Mouse (Mus musculus) heart, postnatal 14 days (tissue): ENCODE results near the gene 1700056E22Rik. TPM values are rescaled to one million over a fixed set of nuclear protein-coding genes. Genes with fewer than 3 reads are reported as not detected.

Source experiments
- DNase-seq, 2 experiments: peaks; one replicate each; pipeline ENCODE4 v3.0.0; 2021 to 2022
- intact Hi-C: fragments of 180-260 bp; cut with DNase I; formaldehyde crosslinking; loops from one replicate; pipeline ENCODE4 v1.15.1; 2025
- total RNA-seq, 2 experiments: library from RNA; stranded (reverse); gene quantifications; 2 replicates each; pipeline ENCODE4 v1.2.3; 2021

1700056E22Rik gene
- total RNA-seq, 2 experiments from 2014 or later, result 0.68 to 0.74 TPM

GRCm38 (mm10) chr1:184025079-184025478 is 9.0 kb downstream of the 1700056E22Rik start:
- intact Hi-C loops, result no loop called here
- no peak for DNase-seq

- no peak for DNase-seq
- intact Hi-C loops, result no loop called here
These were observed 9.5 kb downstream of the 1700056E22Rik start for GRCm38 (mm10) chr1:184024631-184025030.

- no peak for DNase-seq
- intact Hi-C loops, result no loop called here
These were observed 10.1 kb downstream of the 1700056E22Rik start for GRCm38 (mm10) chr1:184023971-184024370.

- intact Hi-C loops, result no loop called here
These were observed 14.4 kb downstream of the 1700056E22Rik start for GRCm38 (mm10) chr1:184019722-184020107.

GRCm38 (mm10) chr1:184019042-184019721 is 14.9 kb downstream of the 1700056E22Rik start:
- DNase-seq, result no peak
- intact Hi-C loops, result no loop called here

More at GRCm38 (mm10) chr1:184019722-184020107, 14.4 kb downstream of the 1700056E22Rik start:
- DNase-seq, result no peak

GRCm38 (mm10) chr1:184017606-184018005 is 16.5 kb downstream of the 1700056E22Rik start:
- intact Hi-C loops, result no loop called here
- no peak for DNase-seq

GRCm38 (mm10) chr1:184015995-184016730 is 17.9 kb downstream of the 1700056E22Rik start:
- intact Hi-C loops, result no loop called here
- no peak for DNase-seq

- no peak for DNase-seq
- intact Hi-C loops, result no loop called here
These were observed 20.0 kb downstream of the 1700056E22Rik start for GRCm38 (mm10) chr1:184014091-184014490.

GRCm38 (mm10) chr1:184013106-184013505 is 21.0 kb downstream of the 1700056E22Rik start, which contains the start of gene Dusp10:
Dusp10 (plus strand) TSS chr1:184013302.
- intact Hi-C loops, result no loop called here
- no peak for DNase-seq

GRCm38 (mm10) chr1:184011311-184011710 is 22.8 kb downstream of the 1700056E22Rik start:
- intact Hi-C loops, result no loop called here
- no peak for DNase-seq

- no peak for DNase-seq
- intact Hi-C loops, result no loop called here
These were observed 28.0 kb downstream of the 1700056E22Rik start for GRCm38 (mm10) chr1:184006086-184006485.

- DNase-seq, result no peak
- intact Hi-C loops, result no loop called here
These were observed 28.6 kb downstream of the 1700056E22Rik start for GRCm38 (mm10) chr1:184005315-184006058.

GRCm38 (mm10) chr1:184004311-184004710 is 29.8 kb downstream of the 1700056E22Rik start:
- intact Hi-C loops, result no loop called here
- DNase-seq, result no peak

GRCm38 (mm10) chr1:184002470-184002869 is 31.6 kb downstream of the 1700056E22Rik start:
- intact Hi-C loops, result no loop called here
- DNase-seq, result no peak

GRCm38 (mm10) chr1:183997207-183997606 is 36.9 kb downstream of the 1700056E22Rik start:
- no peak for DNase-seq
- intact Hi-C loops, result no loop called here

- DNase-seq, result no peak
- intact Hi-C loops, result no loop called here
These were observed 42.2 kb downstream of the 1700056E22Rik start for GRCm38 (mm10) chr1:183991921-183992320.

GRCm38 (mm10) chr1:183987711-183988245 is 46.3 kb downstream of the 1700056E22Rik start:
- DNase-seq, result no peak
- intact Hi-C loops, result no loop called here
